Comparison of ENCODE assay signal across 9 mouse cellular contexts in the genomic region with DNA sequence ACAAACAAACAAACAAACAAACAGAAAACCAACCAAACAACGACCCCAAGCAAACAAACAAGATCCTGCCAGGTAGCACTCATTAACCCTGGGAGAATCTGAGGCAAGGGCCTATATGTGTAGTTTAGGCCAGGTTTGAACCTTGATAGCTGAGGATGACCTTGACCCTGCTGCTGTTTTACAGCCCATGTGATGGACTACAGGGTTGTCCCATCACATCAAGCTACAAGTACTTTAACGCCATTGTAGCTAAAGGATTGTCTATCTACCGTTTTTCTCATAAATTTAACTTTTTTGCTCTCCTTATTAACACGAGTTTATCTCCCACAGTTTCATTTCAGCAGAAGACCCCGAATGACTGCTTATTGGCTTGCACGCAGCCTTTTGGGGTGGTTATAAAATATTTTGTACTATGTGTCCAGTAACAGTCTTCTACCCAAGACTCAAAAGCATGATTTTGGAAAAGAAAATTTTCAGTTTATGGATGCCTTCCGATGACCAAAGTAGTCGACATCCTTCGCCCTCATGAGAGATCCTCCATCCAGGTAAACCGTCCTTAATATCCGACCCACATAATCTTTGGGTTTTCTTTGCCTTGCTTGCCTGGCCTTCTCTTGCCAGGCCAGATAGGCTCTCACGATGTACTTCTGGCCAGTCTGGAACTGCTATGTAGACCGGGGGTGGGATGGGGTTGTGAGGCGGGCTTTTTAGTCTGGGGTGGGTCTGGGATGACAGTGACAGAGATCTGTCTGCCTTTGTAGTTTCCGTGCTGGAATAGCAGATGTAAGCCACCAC. TPM values are rescaled to one million over a fixed set of nuclear protein-coding genes. Genes with fewer than 3 reads are reported as not detected.
DNase-seq lines count a peak whose midpoint lies in the region; ATAC-seq and TF ChIP-seq lines count a peak whose summit lies in the region.
"Had no signal": no experiment of that assay in that cellular context is flagged by ENCODE, and none has a peak within 500 bp of the region (broad histone marks: within the 10 kb centered on the region; RNA-seq: fewer than 3 reads in every experiment).

No protein-coding gene starts in this region.

- H3K4me1 ChIP-seq in kidney, embryonic 14.5 days (ENCODE audit: control insufficient read depth, insufficient read depth, low read length), result peaks cover 3% of the 10 kb centered on the region; the same call in 1 of the 2 replicates
- no peaks in the 10 kb centered on the region for H3K4me1 ChIP-seq in embryonic facial prominence, embryonic 11.5 days (ENCODE audit: control insufficient read depth, insufficient read depth, low read length)
- 0 out of 2 replicates have a peak, but pooled peaks cover 4% of the 10 kb centered on the region for H3K4me1 ChIP-seq in intestine, embryonic 14.5 days (replicated peaks; ENCODE audit: control insufficient read depth, insufficient read depth, low read length)

- no peak for ATAC-seq in kidney, embryonic 14.5 days (ENCODE audit: low FRiP score, low TSS enrichment)
- no peak for ATAC-seq in embryonic facial prominence, embryonic 11.5 days (replicated peaks; ENCODE audit: insufficient number of reproducible peaks, low FRiP score, low TSS enrichment, low read depth)
- no peak for ATAC-seq in intestine, embryonic 14.5 days (replicated peaks; ENCODE audit: low FRiP score, low TSS enrichment, low read depth)

- WGBS in kidney, embryonic 14.5 days, result 48% methylated on average over 15 of the region's 15 CpGs
- WGBS in embryonic facial prominence, embryonic 11.5 days, result 49% methylated on average over 15 of the region's 15 CpGs
- WGBS in intestine, embryonic 14.5 days, result 49% methylated on average over 15 of the region's 15 CpGs

- no peak for DNase-seq in kidney, adult 11 months
- no peak for DNase-seq in embryonic facial prominence, embryonic 11.5 days (ENCODE audit: low spot score)
- peak; percentile 66 for DNase-seq in intestine, embryonic 14.5 days (ENCODE audit: low spot score)
- DNase-seq in cerebellum, postnatal 25 days, result no peak
- no peak for DNase-seq in right cerebral cortex, postnatal 36 days (ENCODE audit: low spot score in 2 of 2)
- DNase-seq in left cerebral cortex, adult 18-20 months (ENCODE audit: low spot score in 2 of 2), result no peak
- DNase-seq: lung, postnatal 14 days had no signal

- H3ac ChIP-seq in myocyte (ENCODE audit: control insufficient read depth, insufficient read length), result no peak overlapping the region

- no peak for TF ChIP-seq POLR2A in myocyte (IDR thresholded peaks at IDR 0.05; ENCODE audit: insufficient read length, low read depth)

- H3K4me2 ChIP-seq in kidney, embryonic 14.5 days (replicated peaks; ENCODE audit: low read depth, low read length), result peak overlapping the region; percentile 90
- peak overlapping the region; percentile 52 for H3K4me2 ChIP-seq in embryonic facial prominence, embryonic 11.5 days (ENCODE audit: low read depth, low read length)
- peak overlapping the region; percentile 58 for H3K4me2 ChIP-seq in intestine, embryonic 14.5 days (ENCODE audit: low read length)
- peak overlapping the region; percentile 88 for H3K4me2 ChIP-seq in myocyte (ENCODE audit: low read depth)

- H3K27ac ChIP-seq in kidney, embryonic 14.5 days (ENCODE audit: low read depth, low read length), result no peak overlapping the region
- no peak overlapping the region for H3K27ac ChIP-seq in embryonic facial prominence, embryonic 11.5 days (replicated peaks; ENCODE audit: low read depth, low read length)
- H3K27ac ChIP-seq in intestine, embryonic 14.5 days (ENCODE audit: low read depth), result no peak overlapping the region

- H3K36me3 ChIP-seq in kidney, embryonic 14.5 days (ENCODE audit: control insufficient read depth, insufficient read depth, low read length), result no peaks in the 10 kb centered on the region
- no peaks in the 10 kb centered on the region for H3K36me3 ChIP-seq in embryonic facial prominence, embryonic 11.5 days (replicated peaks; ENCODE audit: control insufficient read depth, insufficient read depth, low read depth, low read length)
- no peaks in the 10 kb centered on the region for H3K36me3 ChIP-seq in intestine, embryonic 14.5 days (ENCODE audit: control insufficient read depth, insufficient read depth, low read length)
- H3K36me3 ChIP-seq in myocyte (ENCODE audit: control insufficient read depth, insufficient read depth), result no peaks in the 10 kb centered on the region

- H3K27me3 ChIP-seq in kidney, embryonic 14.5 days (ENCODE audit: control insufficient read depth, insufficient read depth, low read length), result no peaks in the 10 kb centered on the region
- no peaks in the 10 kb centered on the region for H3K27me3 ChIP-seq in embryonic facial prominence, embryonic 11.5 days (ENCODE audit: control insufficient read depth, insufficient read depth, low read length)
- no peaks in the 10 kb centered on the region for H3K27me3 ChIP-seq in intestine, embryonic 14.5 days (replicated peaks; ENCODE audit: control insufficient read depth, insufficient read depth, low read length)
- H3K27me3 ChIP-seq in myocyte (ENCODE audit: control insufficient read depth, insufficient read depth, insufficient read length), result no peaks in the 10 kb centered on the region

- peak overlapping the region; percentile 57 for H3K4me3 ChIP-seq in kidney, embryonic 14.5 days (ENCODE audit: low read length)
- H3K4me3 ChIP-seq in embryonic facial prominence, embryonic 11.5 days (ENCODE audit: low read depth, low read length), result peak overlapping the region; percentile 47
- H3K4me3 ChIP-seq in intestine, embryonic 14.5 days (ENCODE audit: low read depth, low read length), result peak overlapping the region; percentile 70
- H3K4me3 ChIP-seq in myocyte, result peak overlapping the region; percentile 29

- H3K9me3 ChIP-seq in kidney, embryonic 14.5 days (ENCODE audit: control insufficient read depth, low read length), result no peaks in the 10 kb centered on the region
- no peaks in the 10 kb centered on the region for H3K9me3 ChIP-seq in embryonic facial prominence, embryonic 11.5 days (replicated peaks; ENCODE audit: control insufficient read depth, low read length)
- H3K9me3 ChIP-seq in intestine, embryonic 14.5 days (ENCODE audit: control insufficient read depth, low read length), result no peaks in the 10 kb centered on the region

- no peaks in the 10 kb centered on the region for H3K79me2 ChIP-seq in myocyte (ENCODE audit: control insufficient read depth, insufficient read depth)

- H3K9ac ChIP-seq in kidney, embryonic 14.5 days (ENCODE audit: low read depth, low read length), result peak overlapping the region; percentile 42; the same call in 1 of the 2 replicates
- H3K9ac ChIP-seq in embryonic facial prominence, embryonic 11.5 days (replicated peaks; ENCODE audit: low read length), result peak overlapping the region; percentile 44
- H3K9ac ChIP-seq in intestine, embryonic 14.5 days (ENCODE audit: low read length), result peak overlapping the region; percentile 40

TF ChIP-seq in myocyte, 11 proteins besides CTCF, POLR2A, EP300 and RAD21:
- TF ChIP-seq MAX (IDR thresholded peaks at IDR 0.05; ENCODE audit: low read depth) (no peak), MYOG (IDR thresholded peaks at IDR 0.05; ENCODE audit: control insufficient read depth in 1 of 3, insufficient read depth in 1 of 3, insufficient read length in 2 of 3, low read depth in 2 of 3) (no peak), TCF12 (IDR thresholded peaks at IDR 0.05; ENCODE audit: insufficient read depth, poor library complexity, severe bottlenecking) (no peak), E2F4 (IDR thresholded peaks at IDR 0.05; ENCODE audit: insufficient read depth) (no peak), CEBPB (IDR thresholded peaks at IDR 0.05; ENCODE audit: insufficient read depth, poor library complexity, severe bottlenecking) (no peak), TCF3 (IDR thresholded peaks at IDR 0.05; ENCODE audit: insufficient read length, low read depth) (no peak), USF1 (IDR thresholded peaks at IDR 0.05; ENCODE audit: low read depth) (no peak), SRF (IDR thresholded peaks at IDR 0.05; ENCODE audit: control insufficient read depth, insufficient read length, low read depth) (no peak), REST (IDR thresholded peaks at IDR 0.05; ENCODE audit: insufficient read depth, insufficient read length) (no peak)

RNA-seq across cellular contexts. Expression of a gene that starts 14.8 kb away (rescaled TPM):
- 6.1 and 9.9 TPM in 2 replicates for polyA plus RNA-seq in kidney, embryonic 14.5 days (2014; fragmentation: Nextera tagmentation; extraction: Ambion mirVana)
- 3.5 and 5.0 TPM in 2 replicates for polyA plus RNA-seq in embryonic facial prominence, embryonic 11.5 days (2014; fragmentation: Nextera tagmentation; extraction: Ambion mirVana)
- 6.5 and 6.9 TPM in 2 replicates for polyA plus RNA-seq in intestine, embryonic 14.5 days (2014; fragmentation: Nextera tagmentation; extraction: Ambion mirVana)
- polyA plus RNA-seq in myocyte (2012; fragmentation: generic; extraction: Trizol), result 21.5 TPM
- 100 to 1,000 TPM; 329 to 333 TPM for total RNA-seq in left cerebral cortex, adult 18-20 months (2021)

RNA-seq across cellular contexts. Expression of a gene that starts 17.7 kb away (rescaled TPM):
- polyA plus RNA-seq in kidney, embryonic 14.5 days (2014; fragmentation: Nextera tagmentation; extraction: Ambion mirVana), result 13.8 and 28.7 TPM in 2 replicates
- polyA plus RNA-seq in embryonic facial prominence, embryonic 11.5 days (2014; fragmentation: Nextera tagmentation; extraction: Ambion mirVana), result 7.8 and 7.9 TPM in 2 replicates
- 12.1 and 15.7 TPM in 2 replicates for polyA plus RNA-seq in intestine, embryonic 14.5 days (2014; fragmentation: Nextera tagmentation; extraction: Ambion mirVana)
- polyA plus RNA-seq in myocyte (2012; fragmentation: generic; extraction: Trizol), result 24.4 TPM
- 1 to 10 TPM; 1.5 to 3.4 TPM for total RNA-seq in left cerebral cortex, adult 18-20 months (2021)

RNA-seq across cellular contexts. Expression of a gene that starts 19.2 kb away (rescaled TPM):
- polyA plus RNA-seq in kidney, embryonic 14.5 days (2014; fragmentation: Nextera tagmentation; extraction: Ambion mirVana), result 8.2 and 12.5 TPM in 2 replicates
- 6.1 and 7.8 TPM in 2 replicates for polyA plus RNA-seq in embryonic facial prominence, embryonic 11.5 days (2014; fragmentation: Nextera tagmentation; extraction: Ambion mirVana)
- 6.1 and 8.1 TPM in 2 replicates for polyA plus RNA-seq in intestine, embryonic 14.5 days (2014; fragmentation: Nextera tagmentation; extraction: Ambion mirVana)
- polyA plus RNA-seq in myocyte (2012; fragmentation: generic; extraction: Trizol), result 3.3 TPM
- 1 to 10 TPM; 3.1 to 3.5 TPM for total RNA-seq in left cerebral cortex, adult 18-20 months (2021)

RNA-seq across cellular contexts. Expression of a gene that starts 27.2 kb away (rescaled TPM):
- 1.4 and 2.9 TPM in 2 replicates for polyA plus RNA-seq in kidney, embryonic 14.5 days (2014; fragmentation: Nextera tagmentation; extraction: Ambion mirVana)
- 0.67 and 1.3 TPM in 2 replicates for polyA plus RNA-seq in embryonic facial prominence, embryonic 11.5 days (2014; fragmentation: Nextera tagmentation; extraction: Ambion mirVana)
- polyA plus RNA-seq in intestine, embryonic 14.5 days (2014; fragmentation: Nextera tagmentation; extraction: Ambion mirVana), result 0.47 and 1.1 TPM in 2 replicates
- 1.1 TPM for polyA plus RNA-seq in myocyte (2012; fragmentation: generic; extraction: Trizol)
- total RNA-seq in left cerebral cortex, adult 18-20 months (2021), result under 1 TPM; 0.54 to 0.67 TPM

RNA-seq across cellular contexts. Expression of a gene that starts 27.4 kb away (rescaled TPM):
- 0.31 and 0.87 TPM in 2 replicates for polyA plus RNA-seq in kidney, embryonic 14.5 days (2014; fragmentation: Nextera tagmentation; extraction: Ambion mirVana)
- 1.1 and 1.4 TPM in 2 replicates for polyA plus RNA-seq in embryonic facial prominence, embryonic 11.5 days (2014; fragmentation: Nextera tagmentation; extraction: Ambion mirVana)
- polyA plus RNA-seq in intestine, embryonic 14.5 days (2014; fragmentation: Nextera tagmentation; extraction: Ambion mirVana), result 0.14 and 0.52 TPM in 2 replicates
- polyA plus RNA-seq in myocyte (2012; fragmentation: generic; extraction: Trizol), result 0.20 TPM
- total RNA-seq in left cerebral cortex, adult 18-20 months (2021), result 1 to 10 TPM; 1.3 to 1.9 TPM
